Mouse (Mus musculus) left cerebral cortex, postnatal 25 days (tissue): ENCODE data around the gene Rpp30. TPM values are rescaled to one million over a fixed set of nuclear protein-coding genes. Genes with fewer than 3 reads are reported as not detected.

Experiments
- DNase-seq, 2 experiments: peaks; one replicate each; pipeline ENCODE4 v3.0.0; 2022; ENCODE audit warnings: low spot score in 2 of 2, mixed read lengths in 1 of 2
- intact Hi-C: fragments of 180-260 bp; cut with DNase I; formaldehyde crosslinking; loops from one replicate; pipeline ENCODE4 v1.15.1; 2025
- total RNA-seq, 2 experiments: library from RNA; stranded (reverse); gene quantifications; 2 replicates each; pipeline ENCODE4 v1.2.3; 2021

Gene Rpp30
- total RNA-seq, 2 experiments from 2014 or later, result 15.5 to 17.1 TPM

- DNase-seq, result no peak
- intact Hi-C loops, result no loop called here
Measured at GRCm38 (mm10) chr19:36119783-36120471, 36.4 kb downstream of the Rpp30 start, which contains the start of gene Ankrd1. Gene Ankrd1, minus strand, starts transcription at chr19:36120099.

- DNase-seq, result no peak
- intact Hi-C loops, result no loop called here
Measured at GRCm38 (mm10) chr19:36124203-36124602, 40.7 kb downstream of the Rpp30 start.

- intact Hi-C loops, result no loop called here
- no peak for DNase-seq
Measured at GRCm38 (mm10) chr19:36128440-36128839, 44.9 kb downstream of the Rpp30 start.

GRCm38 (mm10) chr19:36129213-36129612 lies 45.7 kb downstream of the Rpp30 start:
- no peak for DNase-seq
- intact Hi-C loops, result no loop called here

- intact Hi-C loops, result no loop called here
- DNase-seq, result no peak
Measured at GRCm38 (mm10) chr19:36129643-36130042, 46.1 kb downstream of the Rpp30 start.

- DNase-seq, result no peak
- intact Hi-C loops, result no loop called here
Measured at GRCm38 (mm10) chr19:36130181-36130580, 46.7 kb downstream of the Rpp30 start.

GRCm38 (mm10) chr19:36131990-36132389 lies 48.5 kb downstream of the Rpp30 start:
- intact Hi-C loops, result no loop called here
- DNase-seq, result peak in 1 of 2 experiments; percentile 12

- intact Hi-C loops, result no loop called here
- DNase-seq, result no peak
Measured at GRCm38 (mm10) chr19:36133064-36133463, 49.5 kb downstream of the Rpp30 start.

- no peak for DNase-seq
- intact Hi-C loops, result no loop called here
Measured at GRCm38 (mm10) chr19:36133731-36134130, 50.2 kb downstream of the Rpp30 start.

- no peak for DNase-seq
- intact Hi-C loops, result no loop called here
Measured at GRCm38 (mm10) chr19:36143571-36143970, 60.1 kb downstream of the Rpp30 start.

GRCm38 (mm10) chr19:36148578-36148977 lies 65.1 kb downstream of the Rpp30 start:
- intact Hi-C loops, result no loop called here

GRCm38 (mm10) chr19:36150241-36151007 lies 66.9 kb downstream of the Rpp30 start:
- intact Hi-C loops, result no loop called here
- DNase-seq, result peak; percentile 5 to 25

More at GRCm38 (mm10) chr19:36148578-36148977, 65.1 kb downstream of the Rpp30 start:
- no peak for DNase-seq

Other genes starting within 250 kb of the Rpp30 start
- 10 to 100 TPM; 11.4 to 14.3 TPM for gene Htr7, start 26.2 kb upstream of the Rpp30 start, total RNA-seq
- not detected for gene Ankrd1, start 36.4 kb downstream of the Rpp30 start, total RNA-seq